Mouse (Mus musculus) lung, embryonic 16.5 days (tissue): ENCODE measurements around the gene Zdhhc24. TPM values are rescaled to one million over a fixed set of nuclear protein-coding genes. Genes with fewer than 3 reads are reported as not detected.
A peak's percentile ranks its signal among the peaks of the same experiment; 100 is the strongest.
"Not testable (repeated sequence)": the region's sequence is repeated elsewhere in the genome, so short reads cannot be mapped to it uniquely, and the experiment has no call there.

Experiments used
- ATAC-seq: fragments of 200-750 bp; cut with Nextera tagmentation; 2 replicates; pipeline ENCODE4 v1.8.0; 2017; ENCODE audit warnings: low read depth, mild to moderate bottlenecking, moderate library complexity
- H3K27ac ChIP-seq: fragments of 300-500 bp; sonication (generic); 2 replicates; pipeline ENCODE4 v1.5.1; 2014; ENCODE audit warnings: mild to moderate bottlenecking, control low read depth, low read length
- H3K27me3 ChIP-seq: fragments of 300-500 bp; sonication (generic); 2 replicates; pipeline ENCODE4 v1.6.1; 2014; ENCODE audit warnings: low read depth, low read length, mixed read lengths; ENCODE audit not compliant: control insufficient read depth, insufficient read depth
- H3K36me3 ChIP-seq: fragments of 300-500 bp; sonication (generic); 2 replicates; pipeline ENCODE4 v1.6.1; 2014; ENCODE audit warnings: low read length; ENCODE audit not compliant: control insufficient read depth, insufficient read depth
- H3K4me1 ChIP-seq: fragments of 300-500 bp; sonication (generic); replicated peaks from 2 replicates; pipeline ENCODE4 v1.6.1; 2014; ENCODE audit warnings: low read length, mixed read lengths; ENCODE audit not compliant: control insufficient read depth, insufficient read depth
- H3K4me2 ChIP-seq: fragments of 300-500 bp; sonication (generic); 2 replicates; pipeline ENCODE4 v1.6.1; 2014; ENCODE audit warnings: low read depth, low read length, control low read depth
- H3K4me3 ChIP-seq: fragments of 300-500 bp; sonication (generic); 2 replicates; pipeline ENCODE4 v1.5.1; 2014; ENCODE audit warnings: mild to moderate bottlenecking, low read length, control low read depth
- H3K9ac ChIP-seq: fragments of 300-500 bp; sonication (generic); 2 replicates; pipeline ENCODE4 v1.6.1; 2014; ENCODE audit warnings: low read length, control low read depth
- H3K9me3 ChIP-seq: fragments of 300-500 bp; sonication (generic); 2 replicates; pipeline ENCODE4 v1.6.1; 2016; ENCODE audit warnings: low read length; ENCODE audit not compliant: control insufficient read depth
- WGBS: fragments of 180-500 bp; shearing (Covaris S2); extraction: QIAGEN DNeasy Blood & Tissue Kit; methylation state at CpG from one replicate; pipeline ENCODE4 v1.1.7; 2014; 5-methylcytosine and 5-hydroxymethylcytosine counted together
- polyA plus RNA-seq: library from polyadenylated mRNA; unstranded; fragments of >200 nt; fragmentation: Nextera tagmentation; extraction: Ambion mirVana; gene quantifications from 2 replicates; pipeline ENCODE4 v1.2.1, GENCODE M21; 2015

Zdhhc24 gene
- polyA plus RNA-seq, 1 experiment from 2014 or later: 9.4 TPM

DNA sequence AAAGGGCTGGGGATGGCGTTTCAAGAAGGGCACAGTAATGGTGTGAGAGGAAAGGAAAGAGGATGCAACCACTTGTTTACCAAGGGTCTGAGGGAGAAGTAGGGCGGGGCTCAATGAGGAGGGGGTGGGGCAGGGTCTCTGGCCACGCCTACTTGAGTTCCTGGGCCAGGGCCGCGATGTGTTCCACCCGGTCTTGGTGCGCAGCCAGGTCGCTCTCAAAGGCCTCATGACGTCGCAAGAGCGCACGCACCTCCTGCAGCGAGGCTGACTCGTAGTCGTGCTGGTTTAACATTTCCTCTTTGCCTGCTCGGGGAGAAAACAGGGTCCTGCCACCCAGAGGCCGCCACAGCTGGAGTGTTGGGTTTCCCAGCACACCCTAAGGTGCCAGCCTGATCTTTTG, 13.3 kb upstream of the Zdhhc24 start:
- WGBS: 2% methylated on average over 17 of the region's 17 CpGs
- no peak overlapping the region for H3K4me3 ChIP-seq
- ATAC-seq: peak; percentile 49

GRCm38 (mm10) chr19:4874613-4875012, 3.9 kb upstream of the Zdhhc24 start:
- not testable (repeated sequence) for H3K27me3 ChIP-seq

More for the DNA sequence above, 13.3 kb upstream of the Zdhhc24 start:
- Histone ChIP-seq H3K4me2 (peak overlapping the region; percentile 34), H3K4me1 (peaks cover 6% of the 10 kb centered on the region; the same call in 1 of the 2 replicates), H3K27me3 (no peaks in the 10 kb centered on the region), H3K27ac (no peak overlapping the region), H3K9me3 (no peaks in the 10 kb centered on the region), H3K9ac (no peak overlapping the region), H3K36me3 (no peaks in the 10 kb centered on the region)

GRCm38 (mm10) chr19:4876241-4876640, 2.2 kb upstream of the Zdhhc24 start:
- Histone ChIP-seq H3K27me3 (no peaks in the 10 kb centered on the region; the same call in 1 of the 2 replicates), H3K4me3 (no peak overlapping the region), H3K36me3 (no peaks in the 10 kb centered on the region), H3K4me2 (no peak overlapping the region), H3K4me1 (peaks cover 11% of the 10 kb centered on the region), H3K9ac (no peak overlapping the region), H3K9me3 (no peaks in the 10 kb centered on the region), H3K27ac (no peak overlapping the region)
- no peak for ATAC-seq
- WGBS: 51% methylated on average over 3 of the region's 4 CpGs

More at GRCm38 (mm10) chr19:4874613-4875012, 3.9 kb upstream of the Zdhhc24 start:
- H3K9me3 ChIP-seq, H3K27ac ChIP-seq, ATAC-seq, H3K4me3 ChIP-seq, H3K4me2 ChIP-seq, H3K9ac ChIP-seq, H3K36me3 ChIP-seq: not testable (repeated sequence)
- H3K4me1 ChIP-seq: peaks cover 11% of the 10 kb centered on the region
- 64% methylated on average over 1 of the region's 1 CpGs for WGBS

- no peaks in the 10 kb centered on the region; the same call in 1 of the 2 replicates for H3K27me3 ChIP-seq
- H3K4me1 ChIP-seq: peaks cover 11% of the 10 kb centered on the region
- 69% methylated on average over 3 of the region's 3 CpGs for WGBS
- ATAC-seq: no peak
- no peaks in the 10 kb centered on the region for H3K36me3 ChIP-seq
- no peaks in the 10 kb centered on the region for H3K9me3 ChIP-seq
- no peak overlapping the region for H3K4me3 ChIP-seq
- H3K9ac ChIP-seq: no peak overlapping the region
- no peak overlapping the region for H3K4me2 ChIP-seq
- no peak overlapping the region for H3K27ac ChIP-seq
These were observed 1.7 kb upstream of the Zdhhc24 start for GRCm38 (mm10) chr19:4876755-4877154.

GRCm38 (mm10) chr19:4877785-4878184, 683 bp upstream of the Zdhhc24 start, which contains the start of gene Actn3:
TSS of gene Actn3 (minus strand) at chr19:4877909.
- peak within 1 kb of the TSS; percentile 79 for H3K4me3 ChIP-seq
- peak within 1 kb of the TSS; percentile 86 for H3K9ac ChIP-seq
- H3K9me3 ChIP-seq: no peaks in the 10 kb centered on the region
- H3K4me1 ChIP-seq: peaks cover 11% of the 10 kb centered on the region
- no peaks in the 10 kb centered on the region; the same call in 1 of the 2 replicates for H3K27me3 ChIP-seq
- WGBS: under 1% methylated on average over 17 of the region's 17 CpGs
- H3K36me3 ChIP-seq: no peaks in the 10 kb centered on the region
- H3K4me2 ChIP-seq: peak within 1 kb of the TSS; percentile 97
- peak; percentile 59 for ATAC-seq
- peak within 1 kb of the TSS; percentile 31; the same call in 1 of the 2 replicates for H3K27ac ChIP-seq

DNA sequence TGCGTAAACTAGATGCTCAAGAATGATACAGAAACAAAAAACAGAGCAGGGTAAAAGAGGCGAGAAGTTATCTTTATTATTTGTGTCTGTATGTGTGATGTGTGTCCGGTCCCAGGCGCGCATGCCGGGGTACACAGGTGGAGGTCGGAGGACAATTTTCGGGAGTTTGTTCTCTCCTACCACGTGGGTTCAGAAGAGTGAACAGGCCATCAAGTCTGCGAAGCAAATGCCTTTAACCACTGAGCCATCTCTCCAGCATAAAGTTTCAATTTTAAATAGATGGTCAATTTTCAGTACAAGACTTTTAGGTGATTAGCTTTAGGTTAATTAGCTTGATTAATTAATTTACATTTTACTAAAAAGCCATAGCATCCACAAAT, 846 bp downstream of the Zdhhc24 start:
- Histone ChIP-seq H3K27ac (no peak overlapping the region), H3K36me3 (no peaks in the 10 kb centered on the region), H3K9ac (peak overlapping the region; percentile 86), H3K9me3 (no peaks in the 10 kb centered on the region), H3K4me3 (peak overlapping the region; percentile 79), H3K27me3 (no peaks in the 10 kb centered on the region; the same call in 1 of the 2 replicates), H3K4me2 (peak overlapping the region; percentile 97), H3K4me1 (peaks cover 11% of the 10 kb centered on the region)
- WGBS: 49% methylated on average over 10 of the region's 10 CpGs
- no peak for ATAC-seq

DNA sequence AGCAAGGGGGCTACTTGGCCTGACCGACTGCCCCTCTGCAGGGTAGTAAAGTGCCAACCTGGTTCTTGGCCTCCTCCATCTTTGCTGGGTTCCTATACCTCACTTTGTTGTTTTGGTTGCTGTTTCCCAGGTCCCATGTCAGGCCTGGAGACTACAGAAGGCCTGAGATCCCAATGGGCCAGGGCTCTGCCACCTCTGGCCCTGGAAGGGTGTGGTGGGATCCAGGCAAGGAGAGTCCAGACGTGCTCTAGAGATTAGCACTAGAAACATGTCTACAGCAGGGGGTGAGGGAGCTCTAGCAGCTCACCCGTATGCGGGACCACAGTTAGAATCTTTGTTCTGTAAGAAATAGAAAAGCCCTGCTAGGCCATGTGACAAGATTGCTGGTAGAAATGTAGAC, 5.5 kb downstream of the Zdhhc24 start:
- WGBS: 85% methylated on average over 4 of the region's 4 CpGs
- Histone ChIP-seq H3K9ac (no peak overlapping the region), H3K36me3 (no peaks in the 10 kb centered on the region), H3K27ac (no peak overlapping the region), H3K27me3 (no peaks in the 10 kb centered on the region), H3K4me1 (peaks cover 3% of the 10 kb centered on the region), H3K4me2 (no peak overlapping the region), H3K4me3 (no peak overlapping the region), H3K9me3 (no peaks in the 10 kb centered on the region)
- no peak for ATAC-seq

- H3K4me1 ChIP-seq: no peaks in the 10 kb centered on the region
- WGBS: 79% methylated on average over 10 of the region's 10 CpGs
These were observed 11.3 kb downstream of the Zdhhc24 start for GRCm38 (mm10) chr19:4889791-4890190.

DNA sequence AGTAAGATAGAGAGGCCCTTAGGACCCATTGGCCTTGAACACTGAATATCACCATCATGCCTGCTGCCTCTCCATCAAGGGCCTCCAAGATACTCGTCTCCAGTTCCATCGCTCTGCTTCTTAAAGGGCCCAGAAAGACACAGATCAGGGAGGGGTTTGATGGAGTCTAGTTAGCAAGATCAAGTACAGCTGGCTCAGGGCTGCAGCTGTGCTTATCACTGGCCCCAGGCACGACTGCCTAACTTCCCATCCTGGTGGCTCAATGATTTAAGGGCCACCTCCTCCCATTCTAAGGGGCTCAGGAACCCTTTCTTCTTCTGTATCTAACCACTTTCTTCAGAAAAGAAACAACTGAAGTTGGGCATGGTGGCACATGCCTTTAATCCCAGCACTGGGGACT, 13.3 kb downstream of the Zdhhc24 start:
- Histone ChIP-seq H3K27me3 (no peaks in the 10 kb centered on the region), H3K4me1 (no peaks in the 10 kb centered on the region), H3K9me3 (no peaks in the 10 kb centered on the region), H3K27ac (no peak overlapping the region), H3K4me3 (no peak overlapping the region), H3K36me3 (no peaks in the 10 kb centered on the region), H3K9ac (no peak overlapping the region), H3K4me2 (no peak overlapping the region)
- 62% methylated on average over 3 of the region's 3 CpGs for WGBS
- ATAC-seq: no peak

More at GRCm38 (mm10) chr19:4889791-4890190, 11.3 kb downstream of the Zdhhc24 start:
- H3K9ac ChIP-seq: no peak overlapping the region
- ATAC-seq: no peak
- H3K36me3 ChIP-seq: no peaks in the 10 kb centered on the region
- H3K4me3 ChIP-seq: no peak overlapping the region
- no peak overlapping the region for H3K4me2 ChIP-seq
- no peak overlapping the region for H3K27ac ChIP-seq
- H3K27me3 ChIP-seq: no peaks in the 10 kb centered on the region
- no peaks in the 10 kb centered on the region for H3K9me3 ChIP-seq
